Mouse (Mus musculus) cortical plate, adult 2 months (tissue): ENCODE results near the gene Sec24d. TPM values are rescaled to one million over a fixed set of nuclear protein-coding genes. Genes with fewer than 3 reads are reported as not detected.
A peak's percentile ranks its signal among the peaks of the same experiment; 100 is the strongest.
"Not testable (repeated sequence)": the region's sequence is repeated elsewhere in the genome, so short reads cannot be mapped to it uniquely, and the experiment has no call there.

Experiments used
- H3K27ac ChIP-seq: fragments of 200-500 bp; 2 replicates; pipeline ENCODE4 v1.5.1; 2012; ENCODE audit warnings: low read length, control low read depth, inconsistent platforms; ENCODE audit not compliant: insufficient read depth
- H3K4me1 ChIP-seq: fragments of 200-500 bp; 2 replicates; pipeline ENCODE4 v1.6.1; 2011; ENCODE audit warnings: low read length; ENCODE audit not compliant: control insufficient read depth, insufficient read depth
- H3K4me3 ChIP-seq: fragments of 200-500 bp; 2 replicates; pipeline ENCODE4 v1.5.1; 2011; ENCODE audit warnings: mild to moderate bottlenecking, low read length, control low read depth; ENCODE audit not compliant: insufficient read depth
- CTCF ChIP-seq: fragments of 200-500 bp; IDR thresholded peaks from 2 replicates; pipeline ENCODE4 v1.5.1; 2011; ENCODE audit warnings: mild to moderate bottlenecking, control low read depth, low read length; ENCODE audit not compliant: insufficient read depth; ENCODE audit errors: extremely low read depth
- POLR2A ChIP-seq: fragments of 200-500 bp; IDR thresholded peaks from 2 replicates; pipeline ENCODE4 v1.6.1; 2011; ENCODE audit warnings: mild to moderate bottlenecking, low read length, control low read depth; ENCODE audit not compliant: insufficient read depth; ENCODE audit errors: extremely low read depth
- polyA plus RNA-seq: library from polyadenylated mRNA; depleted of rRNA; stranded (reverse); fragments of >200 nt; gene quantifications from 2 replicates; pipeline ENCODE4 v1.2.3, GENCODE M21; 2012

The Sec24d gene
- polyA plus RNA-seq, 1 experiment = 8.4 TPM

DNA sequence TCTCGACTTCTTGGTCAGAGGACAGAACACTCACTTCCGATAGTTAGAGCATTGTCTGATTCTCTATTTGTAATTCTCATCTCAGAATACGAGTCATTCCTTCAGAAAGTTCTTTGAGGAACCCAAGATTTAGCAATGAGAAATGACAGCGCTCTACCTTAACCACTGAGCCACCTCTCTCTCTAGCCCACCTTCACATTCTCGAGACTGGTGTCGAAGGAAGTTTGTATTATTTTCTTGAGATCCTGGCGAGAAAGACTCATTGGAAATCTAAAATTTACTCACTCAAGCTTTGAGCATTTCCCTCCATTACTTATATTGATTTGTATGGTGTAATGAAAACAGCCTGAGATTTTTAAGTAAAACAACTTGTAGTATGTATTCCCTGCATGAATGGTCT is 117.2 kb downstream of the Sec24d start:
- TF ChIP-seq POLR2A (no peak), CTCF (no peak)

DNA sequence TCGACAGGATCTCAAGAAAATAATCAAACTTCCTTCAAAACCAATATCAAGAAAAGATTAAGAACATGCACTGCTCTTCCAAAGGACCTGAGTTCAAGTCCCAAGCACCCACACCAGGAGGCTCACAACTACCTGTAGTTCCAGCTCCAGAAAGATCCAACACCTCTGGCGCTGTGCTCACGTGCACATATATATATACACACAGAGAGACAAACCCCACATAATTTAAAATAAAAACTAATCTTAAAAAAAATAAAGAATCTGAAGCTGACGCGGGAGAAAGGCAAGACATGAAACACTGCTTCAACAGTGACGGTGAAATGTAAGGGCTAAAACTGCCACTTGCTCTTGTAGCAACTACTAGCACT is 117.8 kb downstream of the Sec24d start:
- Histone ChIP-seq H3K4me1 (no peaks in the 10 kb centered on the region), H3K4me3 (peak overlapping the region; percentile 85), H3K27ac (no peak overlapping the region)
- TF ChIP-seq CTCF (no peak), POLR2A (no peak)

More for the DNA sequence above, 117.2 kb downstream of the Sec24d start:
- Histone ChIP-seq H3K4me3 (no peak overlapping the region), H3K4me1 (no peaks in the 10 kb centered on the region), H3K27ac (no peak overlapping the region)

DNA sequence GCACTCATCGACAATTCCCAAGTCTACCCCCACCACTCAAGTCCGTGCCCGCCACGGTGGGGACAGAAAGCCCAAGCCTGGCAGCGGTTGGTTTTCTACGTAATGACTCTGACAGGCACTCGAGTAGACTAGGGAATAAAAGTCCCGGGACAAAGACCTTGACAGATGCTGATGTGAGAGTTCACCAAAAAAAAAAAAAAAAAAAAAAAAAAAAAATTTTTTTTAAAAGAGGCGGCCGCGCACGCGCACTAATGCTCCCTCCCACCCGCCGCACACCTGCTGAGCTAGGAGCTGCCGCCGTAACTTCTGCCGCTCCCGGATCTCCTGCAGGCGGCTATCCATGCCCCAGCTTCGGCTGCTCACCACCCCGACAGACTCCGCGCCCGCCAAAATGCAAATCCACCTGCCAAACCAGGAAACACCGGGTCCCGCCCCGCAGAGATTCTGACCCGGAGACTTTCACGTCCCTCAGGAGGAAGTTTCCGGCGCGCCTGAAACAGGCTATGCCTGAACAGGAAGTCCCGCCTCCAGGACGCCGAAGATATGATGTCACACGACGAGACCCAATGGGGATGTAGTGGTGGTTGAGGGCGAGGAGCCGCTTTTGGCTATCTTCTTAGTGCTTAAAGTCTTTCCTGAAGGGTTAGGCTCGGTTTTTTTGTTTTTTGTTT is 118.4 kb downstream of the Sec24d start, which contains the start of gene Mettl14:
Mettl14 (minus strand) TSS at position 623 of the 671 bp plus-strand sequence.
- TF ChIP-seq POLR2A (peak; percentile 93), CTCF (no peak)
- Histone ChIP-seq H3K4me1 (no peaks in the 10 kb centered on the region), H3K27ac (peak within 1 kb of the TSS; percentile 93), H3K4me3 (peak within 1 kb of the TSS; percentile 85)

DNA sequence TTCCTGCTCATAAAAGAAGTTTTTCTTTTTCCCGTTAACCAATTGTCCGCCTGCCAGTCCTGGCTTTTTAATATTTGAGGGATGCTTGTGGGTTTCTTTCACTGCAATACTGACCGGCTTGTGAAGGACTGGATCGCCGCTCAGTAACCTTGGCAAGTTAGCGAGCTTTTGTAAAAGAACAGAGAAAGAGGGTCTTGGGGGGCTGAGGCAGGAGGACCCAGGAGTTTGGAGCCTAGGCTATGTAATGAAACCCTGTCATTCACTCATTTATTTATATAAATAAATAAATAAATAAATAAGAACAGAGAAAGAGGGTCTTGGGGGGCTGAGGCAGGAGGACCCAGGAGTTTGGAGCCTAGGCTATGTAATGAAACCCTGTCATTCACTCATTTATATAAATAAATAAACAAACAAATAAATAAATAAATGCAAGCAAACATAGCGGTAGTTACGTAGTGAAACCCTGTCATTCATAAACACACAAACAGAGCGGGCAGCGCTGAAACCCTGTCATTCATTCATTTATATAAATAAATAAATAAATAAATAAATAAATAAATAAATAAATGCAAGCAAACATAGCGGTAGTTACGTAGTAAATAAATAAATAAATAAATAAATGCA is 119.0 kb downstream of the Sec24d start:
- H3K4me3 ChIP-seq = peak overlapping the region; percentile 85
- H3K27ac ChIP-seq, H3K4me1 ChIP-seq: not testable (repeated sequence)

DNA sequence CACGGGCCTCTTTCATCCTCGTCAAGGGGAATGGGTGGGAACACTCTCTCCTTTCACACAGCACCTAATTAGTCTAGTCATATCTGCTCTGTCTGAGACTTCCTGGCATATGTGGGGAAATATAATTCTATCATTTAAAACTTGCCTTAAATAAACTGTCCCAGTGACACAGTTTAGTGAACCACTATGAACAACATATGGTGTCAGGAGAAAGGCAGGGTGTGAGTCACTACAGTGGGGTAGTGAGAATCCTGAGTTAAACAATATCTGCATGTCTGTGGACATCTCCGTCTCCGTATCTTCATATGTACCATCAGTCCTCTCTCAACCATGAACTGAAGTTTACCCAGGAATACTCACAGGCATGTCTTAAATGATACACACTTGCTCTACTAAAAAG is 123.9 kb downstream of the Sec24d start:
- Histone ChIP-seq H3K27ac (no peak overlapping the region), H3K4me1 (no peaks in the 10 kb centered on the region), H3K4me3 (no peak overlapping the region)
- no peak for TF ChIP-seq CTCF
- no peak for TF ChIP-seq POLR2A

DNA sequence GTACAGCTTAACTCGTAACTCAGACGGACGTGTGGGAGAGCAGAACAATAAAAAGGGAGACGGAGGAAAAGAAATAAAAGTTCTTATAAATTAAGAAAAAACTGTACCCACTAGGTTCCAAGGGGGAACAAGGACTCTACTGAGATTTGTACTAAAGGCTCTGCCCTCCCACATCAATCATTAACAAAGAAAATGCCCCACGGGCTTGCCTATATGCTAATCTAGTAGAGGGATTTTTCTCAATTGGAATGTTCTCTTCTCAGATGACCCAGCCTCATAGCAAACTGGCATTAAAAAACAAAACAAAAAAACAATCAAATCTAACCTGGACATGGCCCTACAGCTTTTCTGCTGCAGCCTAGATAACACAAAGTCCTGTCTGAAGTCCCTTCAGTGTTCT is 128.4 kb downstream of the Sec24d start:
- Histone ChIP-seq H3K4me3 (no peak overlapping the region), H3K4me1 (no peaks in the 10 kb centered on the region), H3K27ac (no peak overlapping the region)
- TF ChIP-seq POLR2A (no peak), CTCF (no peak)

DNA sequence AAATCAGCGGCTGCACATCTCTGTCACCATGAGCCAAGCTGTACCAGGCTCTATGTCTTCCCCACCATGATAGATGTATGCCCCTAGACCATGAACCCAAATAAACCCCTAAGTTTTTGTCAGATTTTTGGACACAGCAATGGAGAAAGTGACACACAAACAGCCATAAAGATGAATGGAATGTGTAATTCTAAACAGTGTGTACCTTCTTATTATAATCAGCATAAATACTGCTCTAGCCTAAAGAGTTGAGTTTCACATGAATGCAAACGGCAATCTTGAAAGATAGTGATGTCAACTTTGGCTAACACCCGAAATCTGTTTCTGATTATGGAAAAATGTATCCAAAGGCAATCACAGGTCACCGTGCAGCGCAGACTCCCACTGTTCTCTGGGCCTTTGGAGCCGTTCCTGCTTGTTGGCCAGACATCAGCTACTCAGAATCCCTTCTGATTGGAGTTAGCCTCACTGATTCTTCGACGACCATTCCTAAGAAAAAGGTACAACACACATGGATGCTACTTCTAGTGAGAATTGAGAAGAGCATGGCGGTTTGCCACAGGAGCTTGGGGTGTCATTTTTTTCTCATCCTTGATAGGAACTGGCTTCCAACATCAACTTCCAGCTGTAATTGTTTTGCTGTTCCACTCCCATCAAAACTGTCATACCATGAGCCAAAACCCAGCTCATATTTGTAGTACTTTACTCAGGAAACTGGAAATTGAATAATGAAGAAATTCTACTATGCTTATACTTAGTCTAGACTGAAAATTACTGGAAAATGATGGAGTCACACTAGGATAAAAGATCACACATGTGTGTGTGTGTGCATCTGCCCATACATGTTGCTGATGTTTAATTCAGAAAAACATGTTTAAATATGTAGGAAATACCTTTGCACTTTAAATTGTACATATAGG is 130.6 kb downstream of the Sec24d start:
- TF ChIP-seq CTCF (no peak), POLR2A (no peak)
- no peaks in the 10 kb centered on the region for H3K4me1 ChIP-seq
- no peak overlapping the region for H3K27ac ChIP-seq
- no peak overlapping the region for H3K4me3 ChIP-seq

DNA sequence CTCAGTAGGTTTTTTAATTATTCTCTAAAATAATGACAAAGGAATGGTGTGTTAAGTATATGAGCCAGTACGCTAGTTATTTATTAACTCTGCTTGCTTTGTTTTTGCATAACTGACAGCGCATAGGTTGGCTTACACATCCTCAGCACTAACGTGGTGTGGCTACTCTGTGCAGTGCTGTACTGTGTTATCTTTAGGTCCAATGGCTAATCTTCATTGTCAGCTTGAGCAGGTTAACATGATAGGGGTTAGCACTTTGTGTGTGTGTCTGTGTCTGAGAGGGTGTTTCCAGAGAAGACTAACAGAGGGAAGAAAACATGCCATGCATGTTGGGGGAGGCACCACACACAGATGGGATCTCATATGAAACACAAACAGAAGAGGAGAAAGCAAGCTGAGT is 137.7 kb downstream of the Sec24d start:
- Histone ChIP-seq H3K4me1 (no peaks in the 10 kb centered on the region), H3K27ac (no peak overlapping the region), H3K4me3 (no peak overlapping the region)
- TF ChIP-seq CTCF (no peak), POLR2A (no peak)

DNA sequence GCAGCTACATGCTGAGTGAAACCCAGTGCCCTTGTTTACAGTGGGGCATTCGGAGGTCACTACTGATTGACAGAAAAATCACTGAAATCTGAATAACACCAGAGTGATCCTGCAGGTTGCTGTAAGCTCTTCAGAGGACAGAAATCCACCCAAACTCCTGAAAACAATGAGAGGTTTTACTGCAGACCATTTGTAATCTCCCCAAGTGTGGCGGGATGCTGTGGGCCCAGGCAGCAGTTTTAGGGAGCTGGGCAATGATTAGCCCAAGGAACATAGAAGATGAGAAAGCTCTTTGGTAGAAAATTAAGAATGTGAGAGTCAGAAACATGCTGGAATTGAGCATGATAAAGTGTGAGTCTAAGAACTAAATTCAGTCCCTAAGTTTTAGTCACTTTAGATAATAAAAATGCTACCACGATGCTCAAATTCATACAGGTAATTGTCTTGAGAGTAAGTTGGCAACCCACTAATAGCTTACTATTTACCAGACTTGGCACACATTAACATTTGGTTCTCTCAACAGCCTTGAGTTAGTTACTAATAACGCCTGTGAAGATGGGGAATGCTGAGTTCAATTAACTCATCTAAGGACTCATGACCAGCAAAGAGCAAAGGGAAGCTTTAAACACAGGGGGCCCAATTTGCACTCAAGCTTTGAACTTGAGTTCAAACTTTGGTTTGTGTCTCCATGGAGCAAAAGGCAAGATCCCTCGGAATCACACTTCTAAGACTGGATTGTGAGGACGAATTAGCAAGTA is 144.7 kb downstream of the Sec24d start:
- Histone ChIP-seq H3K27ac (no peak overlapping the region), H3K4me3 (no peak overlapping the region), H3K4me1 (no peaks in the 10 kb centered on the region)
- no peak for TF ChIP-seq CTCF
- no peak for TF ChIP-seq POLR2A
